Mouse (Mus musculus) bone marrow, adult 2 months (tissue): ENCODE data around the gene Bmp7.

Source experiments
- CTCF ChIP-seq: fragments of 200-500 bp; IDR thresholded peaks from 2 replicates; pipeline ENCODE4 v1.5.1; 2011; ENCODE audit warnings: low read length, control low read depth; ENCODE audit not compliant: control insufficient read depth, insufficient read depth
- POLR2A ChIP-seq: fragments of 200-500 bp; IDR thresholded peaks from 2 replicates; pipeline ENCODE4 v1.6.1; 2011; ENCODE audit warnings: low read depth, mild to moderate bottlenecking, control low read depth, low read length, borderline replicate concordance; ENCODE audit not compliant: control insufficient read depth

DNA sequence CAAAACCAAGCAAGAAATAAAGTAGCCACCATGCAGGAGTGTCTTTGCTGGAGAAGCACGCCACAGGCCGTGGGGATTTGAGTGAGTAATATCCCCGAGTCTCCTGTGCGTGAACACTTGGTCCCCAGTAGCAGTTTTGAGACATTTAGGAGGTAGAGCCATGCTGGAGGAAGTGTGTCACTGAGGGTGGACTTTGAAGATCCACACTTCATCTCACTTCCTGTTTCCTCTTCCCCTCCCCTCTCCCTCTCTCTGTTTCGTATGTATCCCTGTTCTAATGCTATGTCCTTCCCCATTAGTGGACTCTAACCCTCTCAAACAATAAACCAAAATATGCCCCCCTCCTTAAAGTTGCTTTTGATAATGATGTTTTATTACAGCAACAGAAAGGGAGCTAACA, 26.4 kb upstream of the Bmp7 start:
- TF ChIP-seq POLR2A (no peak), CTCF (no peak)
